Mouse (Mus musculus): ENCODE results near the gene Ppm1a. TPM values are rescaled to one million over a fixed set of nuclear protein-coding genes. Genes with fewer than 3 reads are reported as not detected.
"Not testable (repeated sequence)": the region's sequence is repeated elsewhere in the genome, so short reads cannot be mapped to it uniquely, and the experiment has no call there.

Gene Ppm1a
- total RNA-seq, 2 experiments from 2014 or later, result 235 to 281 TPM

- no peak for DNase-seq (ENCODE audit: low spot score in 2 of 2)
Measured at GRCm38 (mm10) chr12:72761230-72761648, 4.0 kb downstream of the Ppm1a start.

GRCm38 (mm10) chr12:72761649-72762261, 4.5 kb downstream of the Ppm1a start:
- DNase-seq (ENCODE audit: low spot score in 2 of 2), result peak; percentile 71 to 75

GRCm38 (mm10) chr12:72762502-72762901, 5.2 kb downstream of the Ppm1a start:
- no peak for DNase-seq (ENCODE audit: low spot score in 2 of 2)

- DNase-seq (ENCODE audit: low spot score in 2 of 2), result no peak
Measured at GRCm38 (mm10) chr12:72763156-72763555, 5.9 kb downstream of the Ppm1a start.

- DNase-seq (ENCODE audit: low spot score in 2 of 2), result no peak
Measured at GRCm38 (mm10) chr12:72767809-72768208, 10.6 kb downstream of the Ppm1a start.

- no peak for DNase-seq (ENCODE audit: low spot score in 2 of 2)
Measured at GRCm38 (mm10) chr12:72768230-72768629, 11.0 kb downstream of the Ppm1a start.

GRCm38 (mm10) chr12:72769546-72770230, 12.4 kb downstream of the Ppm1a start:
- DNase-seq (ENCODE audit: low spot score in 2 of 2), result no peak

- no peak for DNase-seq (ENCODE audit: low spot score in 2 of 2)
Measured at GRCm38 (mm10) chr12:72771153-72771552, 13.9 kb downstream of the Ppm1a start.

GRCm38 (mm10) chr12:72771711-72772110, 14.5 kb downstream of the Ppm1a start:
- DNase-seq (ENCODE audit: low spot score in 2 of 2), result no peak

GRCm38 (mm10) chr12:72773921-72774320, 16.7 kb downstream of the Ppm1a start:
- no peak for DNase-seq (ENCODE audit: low spot score in 2 of 2)

GRCm38 (mm10) chr12:72777244-72777643, 20.0 kb downstream of the Ppm1a start:
- DNase-seq (ENCODE audit: low spot score in 2 of 2), result no peak

GRCm38 (mm10) chr12:72780136-72780535, 22.9 kb downstream of the Ppm1a start:
- no peak for DNase-seq (ENCODE audit: low spot score in 2 of 2)

- DNase-seq (ENCODE audit: low spot score in 2 of 2), result not testable (repeated sequence)
Measured at GRCm38 (mm10) chr12:72782786-72783185, 25.5 kb downstream of the Ppm1a start.

GRCm38 (mm10) chr12:72785183-72785930, 28.1 kb downstream of the Ppm1a start:
- no peak for DNase-seq (ENCODE audit: low spot score in 2 of 2)

- DNase-seq (ENCODE audit: low spot score in 2 of 2), result no peak
Measured at GRCm38 (mm10) chr12:72786551-72786950, 29.3 kb downstream of the Ppm1a start.

- DNase-seq (ENCODE audit: low spot score in 2 of 2), result no peak
Measured at GRCm38 (mm10) chr12:72786986-72787385, 29.7 kb downstream of the Ppm1a start.

GRCm38 (mm10) chr12:72790538-72790937, 33.3 kb downstream of the Ppm1a start:
- DNase-seq (ENCODE audit: low spot score in 2 of 2), result no peak

GRCm38 (mm10) chr12:72792320-72793091, 35.3 kb downstream of the Ppm1a start:
- no peak for DNase-seq (ENCODE audit: low spot score in 2 of 2)

GRCm38 (mm10) chr12:72793983-72794382, 36.7 kb downstream of the Ppm1a start:
- DNase-seq (ENCODE audit: low spot score in 2 of 2), result no peak

- DNase-seq (ENCODE audit: low spot score in 2 of 2), result no peak
Measured at GRCm38 (mm10) chr12:72809798-72810197, 52.5 kb downstream of the Ppm1a start.

- no peak for DNase-seq (ENCODE audit: low spot score in 2 of 2)
Measured at GRCm38 (mm10) chr12:72811588-72811987, 54.3 kb downstream of the Ppm1a start.
